Mouse (Mus musculus) CH12.LX (cell line): Measurements from ENCODE around the gene Taf5. TPM values are rescaled to one million over a fixed set of nuclear protein-coding genes. Genes with fewer than 3 reads are reported as not detected.

Experiments
- DNase-seq: peaks from one replicate; pipeline ENCODE4 v3.0.0-alpha.2; 2013; ENCODE audit errors: extremely low read depth
- H3K27ac ChIP-seq: 2 replicates; pipeline ENCODE4 v1.5.1; 2012; ENCODE audit warnings: low read depth, mild to moderate bottlenecking, control low read depth, moderate library complexity; ENCODE audit not compliant: insufficient read depth
- H3K27me3 ChIP-seq: replicated peaks from 2 replicates; pipeline ENCODE3; 2012; ENCODE audit warnings: inconsistent platforms
- H3K36me3 ChIP-seq, 2 experiments: replicated peaks in 1 of 2; 2 replicates each; pipeline versions ENCODE3 to v1.6.1; 2012; ENCODE audit warnings: inconsistent platforms in 1 of 2, low read length in 1 of 2, mild to moderate bottlenecking in 1 of 2, mixed read lengths in 1 of 2, moderate library complexity in 1 of 2; ENCODE audit not compliant: control insufficient read depth in 1 of 2, insufficient read depth in 1 of 2
- H3K4me1 ChIP-seq, 2 experiments: 2 replicates each; pipeline ENCODE4 v1.6.1; 2012; ENCODE audit warnings: inconsistent platforms in 1 of 2, moderate library complexity in 1 of 2; ENCODE audit not compliant: insufficient read depth in 2 of 2, control insufficient read depth in 1 of 2
- H3K4me2 ChIP-seq: 2 replicates; pipeline ENCODE4 v1.6.1; 2012; ENCODE audit warnings: low read depth, mild to moderate bottlenecking, control low read depth; ENCODE audit not compliant: poor library complexity, insufficient read depth, severe bottlenecking
- H3K4me3 ChIP-seq, 3 experiments: fragments of 150-350 bp in 1 of 3; sonication (generic) in 1 of 3; replicated peaks in 1 of 3; 2 replicates each; pipeline versions ENCODE3 to v1.5.1; 2011 to 2012; ENCODE audit warnings: low read depth in 2 of 3, low read length in 2 of 3, mild to moderate bottlenecking in 2 of 3, moderate library complexity in 2 of 3, control low read depth in 1 of 3, improper control_type of control experiment in 1 of 3, inconsistent platforms in 1 of 3, mixed read lengths in 1 of 3; ENCODE audit not compliant: poor library complexity in 1 of 3
- H3K79me2 ChIP-seq: replicated peaks from 2 replicates; pipeline ENCODE4 v1.6.1; 2012; ENCODE audit warnings: mild to moderate bottlenecking, moderate library complexity; ENCODE audit not compliant: control insufficient read depth, poor library complexity, insufficient read depth, severe bottlenecking; ENCODE audit errors: extremely low read depth
- H3K9ac ChIP-seq: 2 replicates; pipeline ENCODE4 v1.6.1; 2012; ENCODE audit warnings: low read depth, mild to moderate bottlenecking, control low read depth, moderate library complexity; ENCODE audit not compliant: insufficient read depth
- H3K9me3 ChIP-seq: replicated peaks from 2 replicates; pipeline ENCODE3; 2012; ENCODE audit warnings: low read length, inconsistent platforms, mixed read lengths
- CHD1 ChIP-seq: IDR thresholded peaks from 2 replicates; pipeline ENCODE4 v1.6.1; 2012; ENCODE audit warnings: low read depth, low read length, improper control_type of control experiment, inconsistent platforms
- CTCF ChIP-seq, 2 experiments: IDR thresholded peaks in 1 of 2; conservative IDR thresholded peaks in 1 of 2; 2 replicates each; pipeline ENCODE4 v1.5.1; 2011 to 2012; ENCODE audit warnings: low read depth in 2 of 2, low read length in 2 of 2, improper control_type of control experiment in 1 of 2, inconsistent platforms in 1 of 2, mild to moderate bottlenecking in 1 of 2, moderate library complexity in 1 of 2
- ELF1 ChIP-seq: IDR thresholded peaks from 2 replicates; pipeline ENCODE4 v1.6.1; 2014; ENCODE audit warnings: low read depth, mild to moderate bottlenecking, inconsistent platforms, low read length, improper control_type of control experiment
- EP300 ChIP-seq: IDR thresholded peaks from 2 replicates; pipeline ENCODE4 v1.6.1; 2011; ENCODE audit warnings: low read length, improper control_type of control experiment
- ETS1 ChIP-seq: conservative IDR thresholded peaks from 2 replicates; pipeline ENCODE4 v1.6.1; 2012; ENCODE audit warnings: low read depth, mild to moderate bottlenecking, inconsistent platforms, low read length, improper control_type of control experiment, moderate library complexity
- GABPA ChIP-seq: IDR thresholded peaks from 2 replicates; pipeline ENCODE4 v1.6.1; 2012; ENCODE audit warnings: low read depth, low read length, improper control_type of control experiment, inconsistent platforms; ENCODE audit not compliant: insufficient replicate concordance
- IRF4 ChIP-seq: IDR thresholded peaks from 2 replicates; pipeline ENCODE4 v1.6.1; 2014; ENCODE audit warnings: low read depth, mild to moderate bottlenecking, inconsistent platforms, low read length, improper control_type of control experiment
- JUN ChIP-seq: IDR thresholded peaks from 2 replicates; pipeline ENCODE4 v1.6.1; 2011; ENCODE audit warnings: low read depth, mild to moderate bottlenecking, low read length, improper control_type of control experiment, moderate library complexity; ENCODE audit not compliant: insufficient read depth
- MAFK ChIP-seq: IDR thresholded peaks from 2 replicates; pipeline ENCODE4 v1.6.1; 2011; ENCODE audit warnings: low read length, improper control_type of control experiment; ENCODE audit not compliant: insufficient replicate concordance
- POLR2AphosphoS2 ChIP-seq: IDR thresholded peaks from 2 replicates; pipeline ENCODE4 v1.6.1; 2011; ENCODE audit warnings: low read depth, low read length, improper control_type of control experiment
- RAD21 ChIP-seq: IDR thresholded peaks from 2 replicates; pipeline ENCODE4 v1.6.1; 2011; ENCODE audit warnings: low read depth, mild to moderate bottlenecking, low read length, improper control_type of control experiment, moderate library complexity
- RCOR1 ChIP-seq: conservative IDR thresholded peaks from 2 replicates; pipeline ENCODE4 v1.6.1; 2012; ENCODE audit warnings: low read depth, mild to moderate bottlenecking, inconsistent platforms, low read length, improper control_type of control experiment
- SMC3 ChIP-seq: IDR thresholded peaks from 2 replicates; pipeline ENCODE4 v1.6.1; 2011; ENCODE audit warnings: low read depth, low read length, improper control_type of control experiment
- ZC3H11A ChIP-seq: IDR thresholded peaks from 2 replicates; pipeline ENCODE4 v1.6.1; 2012; ENCODE audit warnings: low read depth, mild to moderate bottlenecking, inconsistent platforms, low read length, improper control_type of control experiment
- ZKSCAN1 ChIP-seq: IDR thresholded peaks from 2 replicates; pipeline ENCODE4 v1.6.1; 2012; ENCODE audit warnings: low read depth, inconsistent platforms, low read length, improper control_type of control experiment, borderline replicate concordance
- dilution Hi-C: fragments of 300-500 bp; cut with MboI; formaldehyde crosslinking; loops from 2 replicates; pipeline ENCODE4 v1.14.3; 2020; ENCODE audit warnings: low sequenced_read_pairs; ENCODE audit not compliant: extremely low pct_unique_long_range_greater_than_20kb, extremely low pct_ligation_motif_present
- in situ Hi-C: fragments of 300-500 bp; cut with MboI; formaldehyde crosslinking; loops from 3 replicates; pipeline ENCODE4 v1.14.3; 2019; ENCODE audit warnings: low sequenced_read_pairs, low pct_ligation_motif_present, low pct_unique_long_range_greater_than_20kb, mixed read lengths
- polyA plus RNA-seq: library from polyadenylated mRNA; unstranded; fragments of >175 nt; gene quantifications from 2 replicates; pipeline ENCODE4 v1.2.1, GENCODE M21; 2012; ENCODE audit warnings: low read depth; ENCODE audit not compliant: insufficient read length
- total RNA-seq, 2 experiments: library from RNA; depleted of rRNA; stranded (reverse); fragments of 300-350 nt in 1 of 2; fragments of >200 nt in 1 of 2; gene quantifications; 2 replicates each; pipeline ENCODE4 v1.2.3; 2012 to 2014

The Taf5 gene
- total and polyA plus RNA-seq, 3 experiments: 10.0 to 13.7 (median 10.5) TPM

DNA sequence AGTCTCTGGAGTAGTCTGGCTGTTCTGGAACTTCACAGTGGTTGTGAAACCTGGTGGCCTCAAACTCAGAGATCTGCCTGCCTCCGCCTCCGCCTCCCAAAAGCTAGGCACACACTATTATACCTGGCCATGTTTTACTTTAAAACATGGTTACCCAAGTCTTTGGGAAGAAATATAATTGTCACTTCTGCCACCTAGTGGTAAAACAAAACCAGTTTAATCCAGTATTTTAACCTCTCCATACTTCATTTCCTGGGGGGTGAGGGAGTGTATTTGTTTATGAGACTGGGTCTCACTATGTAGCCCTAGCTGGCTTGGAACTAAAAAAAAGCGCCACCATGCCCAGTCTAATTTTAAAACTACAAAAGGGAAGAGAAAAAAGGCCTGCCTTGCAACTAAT is 23.9 kb upstream of the Taf5 start:
- Histone ChIP-seq H3K36me3 (peaks cover 34 to 83% of the 10 kb centered on the region in 2 experiments), H3K79me2 (no peaks in the 10 kb centered on the region), H3K27ac (no peak overlapping the region)
- dilution Hi-C loops: no loop called here
- peak; percentile 37 for DNase-seq
- TF ChIP-seq CTCF (conservative IDR thresholded peaks at IDR 0.05 in 1 of 2, IDR thresholded peaks at IDR 0.05 in 1 of 2; ENCODE audit: low read depth in 2 of 2, low read length in 2 of 2): peak in 1 of 2 experiments; percentile 68; a peak in 2 of 4 replicates
- no peak for TF ChIP-seq GABPA
- TF ChIP-seq SMC3: peak; percentile 39
- no peak for TF ChIP-seq MAFK
- TF ChIP-seq ETS1: no peak
- 0 out of 2 replicates have a peak, but pooled peaks have one; percentile 16 for TF ChIP-seq ELF1
- peak; percentile 41 for TF ChIP-seq RAD21
- TF ChIP-seq, all 38 proteins: peak for 4
- in situ Hi-C loops: no loop called here
- Histone ChIP-seq H3K4me3 (no peak overlapping the region), H3K9me3 (no peaks in the 10 kb centered on the region), H3K9ac (no peak overlapping the region), H3K4me1 (peaks cover 0 to 18% of the 10 kb centered on the region in 2 experiments; a peak in 3 of 4 replicates), H3K27me3 (no peaks in the 10 kb centered on the region), H3K4me2 (no peak overlapping the region)

DNA sequence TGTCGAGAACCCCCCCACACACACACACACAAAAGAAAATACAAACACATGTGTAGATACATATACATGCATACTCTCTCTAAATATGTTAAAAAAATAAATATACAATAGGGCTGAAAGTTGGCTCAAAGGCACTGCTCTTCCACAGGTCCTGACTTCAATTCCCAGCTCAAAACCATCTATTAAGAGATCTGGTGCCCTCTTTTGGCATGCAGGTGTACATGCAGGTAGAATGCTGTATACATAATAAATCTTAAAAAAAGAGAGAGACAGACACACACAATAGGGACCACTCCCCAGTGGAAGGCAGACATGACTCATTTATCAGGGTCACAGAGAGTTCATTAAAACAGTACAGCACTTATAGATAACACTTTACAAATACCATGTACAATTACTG is 21.2 kb upstream of the Taf5 start:
- H3K9ac ChIP-seq: no peak overlapping the region
- no peaks in the 10 kb centered on the region for H3K27me3 ChIP-seq
- H3K27ac ChIP-seq: no peak overlapping the region
- peaks cover 11% of the 10 kb centered on the region for H3K79me2 ChIP-seq
- H3K4me2 ChIP-seq: no peak overlapping the region
- peaks cover 26 to 62% of the 10 kb centered on the region in 2 experiments for H3K36me3 ChIP-seq
- in situ Hi-C loops (no loop called here), dilution Hi-C loops (no loop called here)
- no peak overlapping the region for H3K4me3 ChIP-seq
- H3K9me3 ChIP-seq: no peaks in the 10 kb centered on the region
- no peak for DNase-seq
- TF ChIP-seq ZC3H11A (no peak), SMC3 (0 out of 2 replicates have a peak, but pooled peaks have one; percentile 12), RAD21 (peak; percentile 29), CTCF (conservative IDR thresholded peaks at IDR 0.05 in 1 of 2, IDR thresholded peaks at IDR 0.05 in 1 of 2; ENCODE audit: low read depth in 2 of 2, low read length in 2 of 2) (peak in 1 of 2 experiments; percentile 55; a peak in 2 of 4 replicates)
- H3K4me1 ChIP-seq: peaks cover 9 to 35% of the 10 kb centered on the region in 2 experiments

DNA sequence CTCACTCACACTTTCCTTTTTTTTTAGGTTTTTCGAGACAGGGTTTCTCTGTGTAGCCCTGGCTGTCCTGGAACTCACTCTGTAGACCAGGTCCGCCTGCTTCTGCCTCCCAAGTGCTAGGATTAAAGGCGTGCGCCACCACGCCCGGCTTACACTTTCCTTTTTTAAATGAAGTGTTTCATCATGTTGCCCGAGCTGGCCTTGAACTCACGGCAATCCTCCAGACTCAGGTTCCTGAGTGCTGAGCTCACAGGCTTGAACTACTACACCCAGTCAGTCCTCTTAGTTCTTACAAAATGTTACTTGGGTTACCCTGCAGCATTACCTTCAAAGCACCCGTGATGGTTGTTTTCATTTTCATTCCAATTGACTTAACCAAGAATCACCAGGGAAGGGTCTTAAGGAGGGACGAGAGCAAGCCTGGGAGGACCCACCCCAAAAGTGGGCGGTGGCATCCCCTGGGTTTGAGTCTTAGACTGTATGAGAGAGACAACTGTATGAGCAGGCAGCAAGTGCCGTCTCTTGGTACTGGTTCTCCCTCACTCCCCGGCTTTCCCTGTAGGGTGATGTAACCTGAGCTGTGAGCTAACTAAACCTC is 20.2 kb upstream of the Taf5 start:
- no peak for DNase-seq
- Histone ChIP-seq H3K9ac (no peak overlapping the region), H3K79me2 (peaks cover 11% of the 10 kb centered on the region), H3K27ac (no peak overlapping the region), H3K4me1 (peaks cover 9 to 36% of the 10 kb centered on the region in 2 experiments), H3K4me3 (no peak overlapping the region), H3K9me3 (no peaks in the 10 kb centered on the region), H3K27me3 (no peaks in the 10 kb centered on the region), H3K36me3 (peaks cover 24 to 54% of the 10 kb centered on the region in 2 experiments), H3K4me2 (no peak overlapping the region)
- dilution Hi-C loops: no loop called here
- in situ Hi-C loops: no loop called here
- TF ChIP-seq MAFK: no peak
- no peak for TF ChIP-seq CHD1
- no peak for TF ChIP-seq ZC3H11A
- TF ChIP-seq JUN: no peak
- TF ChIP-seq RCOR1: no peak
- TF ChIP-seq EP300: no peak
- TF ChIP-seq IRF4: no peak
- TF ChIP-seq ZKSCAN1: no peak
- TF ChIP-seq POLR2AphosphoS2: no peak
